Mouse (Mus musculus) myocyte (in vitro differentiated cells): Measurements from ENCODE around the gene Gm10139. TPM values are rescaled to one million over a fixed set of nuclear protein-coding genes. Genes with fewer than 3 reads are reported as not detected.
"Not testable (repeated sequence)": the region's sequence is repeated elsewhere in the genome, so short reads cannot be mapped to it uniquely, and the experiment has no call there.

Experiments
- H3K27me3 ChIP-seq: one replicate; pipeline ENCODE4 v1.6.1; 2011; ENCODE audit not compliant: control insufficient read depth, insufficient read depth, insufficient read length
- H3K36me3 ChIP-seq: one replicate; pipeline ENCODE4 v1.6.1; 2011; ENCODE audit not compliant: control insufficient read depth, insufficient read depth
- H3K4me2 ChIP-seq: one replicate; pipeline ENCODE4 v1.6.1; 2011; ENCODE audit warnings: low read depth, control low read depth
- H3K4me3 ChIP-seq: one replicate; pipeline ENCODE4 v1.5.1; 2011; ENCODE audit warnings: mild to moderate bottlenecking, control low read depth, moderate library complexity
- H3K79me2 ChIP-seq: one replicate; pipeline ENCODE4 v1.6.1; 2011; ENCODE audit not compliant: control insufficient read depth, insufficient read depth
- H3ac ChIP-seq: one replicate; pipeline ENCODE4 v1.6.1; 2011; ENCODE audit not compliant: control insufficient read depth, insufficient read length
- polyA plus RNA-seq: library from polyadenylated mRNA; unstranded; fragments of >200 nt; fragmentation: generic; extraction: Trizol; gene quantifications from one replicate; pipeline ENCODE4 v1.2.1, GENCODE M21; 2012; ENCODE audit warnings: missing spikeins

Gm10139 gene
- not detected for polyA plus RNA-seq

DNA sequence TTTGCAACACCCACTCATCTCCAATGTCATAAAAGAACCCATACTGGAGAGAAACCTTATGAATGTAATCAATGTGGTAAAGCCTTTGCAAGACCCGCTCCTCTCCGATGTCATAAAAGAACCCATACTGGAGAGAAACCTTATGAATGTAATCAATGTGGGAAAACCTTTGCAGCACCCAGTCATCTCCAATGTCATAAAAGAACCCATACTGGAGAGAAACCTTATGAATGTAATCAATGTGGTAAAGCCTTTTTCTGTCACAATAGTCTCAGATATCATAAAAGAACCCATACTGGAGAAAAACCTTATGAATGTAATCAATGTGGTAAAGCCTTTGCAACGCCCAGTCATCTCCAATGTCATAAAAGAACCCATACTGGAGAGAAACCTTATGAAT is at the start of gene Gm10139:
Gm10139 (plus strand) TSS at position 301 of the 400 bp plus-strand sequence.
- H3K27me3 ChIP-seq, H3K4me2 ChIP-seq, H3K4me3 ChIP-seq, H3ac ChIP-seq, H3K36me3 ChIP-seq, H3K79me2 ChIP-seq: not testable (repeated sequence)

- not testable (repeated sequence) for H3K27me3 ChIP-seq, H3K4me3 ChIP-seq, H3ac ChIP-seq, H3K36me3 ChIP-seq, H3K79me2 ChIP-seq, H3K4me2 ChIP-seq
Observed at GRCm38 (mm10) chr13:65557636-65558035, 45.2 kb downstream of the Gm10139 start.

Other genes with a start within 250 kb of the Gm10139 start
- 11.9 TPM for gene Zfp369, start 233.9 kb upstream of the Gm10139 start, polyA plus RNA-seq